10 mouse cellular contexts compared by ENCODE assay signal in the genomic region with DNA sequence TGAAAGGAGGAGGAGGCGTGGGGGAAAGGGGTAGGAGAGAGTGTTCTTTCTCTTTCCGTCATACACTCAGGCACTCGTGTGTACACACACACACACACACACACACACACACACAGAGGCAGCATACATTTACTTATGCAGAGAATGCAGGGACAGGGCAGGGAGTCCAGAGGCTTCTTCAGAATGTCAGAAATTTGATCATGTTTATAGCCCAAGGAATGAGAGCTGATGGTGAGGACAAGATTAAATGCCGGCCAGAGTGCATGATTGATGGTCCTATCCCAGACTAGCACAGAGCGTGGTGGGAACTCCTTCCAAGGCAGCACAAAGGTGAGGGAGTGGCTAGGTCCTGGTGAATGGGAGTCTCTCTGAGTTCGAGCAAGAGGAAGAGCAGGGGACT.
DNase-seq lines count a peak whose midpoint lies in the region; ATAC-seq lines count a peak whose summit lies in the region.
"Had no signal": no experiment of that assay in that cellular context is flagged by ENCODE, and none has a peak within 500 bp of the region (broad histone marks: within the 10 kb centered on the region; RNA-seq: fewer than 3 reads in every experiment).

No protein-coding gene starts in this region.

- H3K9ac ChIP-seq in heart, embryonic 13.5 days = no peak overlapping the region
- no peak overlapping the region for H3K9ac ChIP-seq in heart, embryonic 12.5 days
- no peak overlapping the region for H3K9ac ChIP-seq in lung, embryonic 16.5 days (ENCODE audit: low read length)
- H3K9ac ChIP-seq in embryonic facial prominence, embryonic 15.5 days = no peak overlapping the region
- H3K9ac ChIP-seq in stomach, embryonic 14.5 days (replicated peaks; ENCODE audit: low read depth, low read length) = no peak overlapping the region

- intact Hi-C loops in left cerebral cortex, postnatal 10 days (cut with DNase I) = no loop called here

- ATAC-seq in heart, embryonic 13.5 days (ENCODE audit: extremely low read depth, insufficient number of reproducible peaks, low FRiP score, low TSS enrichment) = no peak
- no peak for ATAC-seq in heart, embryonic 12.5 days (ENCODE audit: insufficient number of reproducible peaks, low FRiP score)
- ATAC-seq in lung, embryonic 16.5 days (ENCODE audit: low read depth) = peak; percentile 45; the same call in 1 of the 2 replicates
- no peak for ATAC-seq in embryonic facial prominence, embryonic 15.5 days (ENCODE audit: insufficient number of reproducible peaks, low FRiP score, low TSS enrichment, low read depth)
- peak; percentile 40; the same call in 1 of the 2 replicates for ATAC-seq in stomach, embryonic 14.5 days (ENCODE audit: insufficient number of reproducible peaks, insufficient read depth, low FRiP score, low read depth)

- WGBS in heart, embryonic 13.5 days = 36% methylated on average over 6 of the region's 6 CpGs
- WGBS in heart, embryonic 12.5 days = 41% methylated on average over 6 of the region's 6 CpGs
- 15% methylated on average over 6 of the region's 6 CpGs for WGBS in lung, embryonic 16.5 days
- 36% methylated on average over 6 of the region's 6 CpGs for WGBS in embryonic facial prominence, embryonic 15.5 days
- WGBS in stomach, embryonic 14.5 days = 21% methylated on average over 6 of the region's 6 CpGs

- H3K36me3 ChIP-seq in heart, embryonic 13.5 days = no peaks in the 10 kb centered on the region
- no peaks in the 10 kb centered on the region for H3K36me3 ChIP-seq in heart, embryonic 12.5 days
- no peaks in the 10 kb centered on the region for H3K36me3 ChIP-seq in lung, embryonic 16.5 days (ENCODE audit: control insufficient read depth, insufficient read depth, low read length)
- H3K36me3 ChIP-seq in embryonic facial prominence, embryonic 15.5 days = no peaks in the 10 kb centered on the region
- no peaks in the 10 kb centered on the region for H3K36me3 ChIP-seq in stomach, embryonic 14.5 days (ENCODE audit: control insufficient read depth, insufficient read depth, low read length)

- H3K4me1 ChIP-seq in heart, embryonic 13.5 days = peaks cover 28% of the 10 kb centered on the region
- H3K4me1 ChIP-seq in heart, embryonic 12.5 days (replicated peaks) = peaks cover 31% of the 10 kb centered on the region
- peaks cover 11% of the 10 kb centered on the region for H3K4me1 ChIP-seq in lung, embryonic 16.5 days (replicated peaks; ENCODE audit: control insufficient read depth, insufficient read depth, low read length)
- peaks cover 17% of the 10 kb centered on the region for H3K4me1 ChIP-seq in embryonic facial prominence, embryonic 15.5 days
- H3K4me1 ChIP-seq in stomach, embryonic 14.5 days (ENCODE audit: control insufficient read depth, insufficient read depth, low read length) = peaks cover 11% of the 10 kb centered on the region; the same call in 1 of the 2 replicates

- no peaks in the 10 kb centered on the region for H3K9me3 ChIP-seq in heart, embryonic 13.5 days
- no peaks in the 10 kb centered on the region for H3K9me3 ChIP-seq in heart, embryonic 12.5 days (replicated peaks)
- H3K9me3 ChIP-seq in lung, embryonic 16.5 days (ENCODE audit: control insufficient read depth, low read length) = no peaks in the 10 kb centered on the region
- no peaks in the 10 kb centered on the region for H3K9me3 ChIP-seq in embryonic facial prominence, embryonic 15.5 days (replicated peaks)
- no peaks in the 10 kb centered on the region for H3K9me3 ChIP-seq in stomach, embryonic 14.5 days (ENCODE audit: control insufficient read depth, low read depth, low read length)

- DNase-seq in lung, postnatal 25 days (ENCODE audit: low spot score) = no peak
- no peak for DNase-seq in cerebellum, postnatal 4 days (ENCODE audit: low spot score in 2 of 2)
- DNase-seq in left cerebral cortex, postnatal 10 days (ENCODE audit: extremely low spot score in 1 of 2, low spot score in 2 of 2) = no peak
- DNase-seq: right cerebral cortex, postnatal 25 days; thymus, postnatal 25 days had no signal

- H3K4me2 ChIP-seq in heart, embryonic 13.5 days = no peak overlapping the region
- H3K4me2 ChIP-seq in heart, embryonic 12.5 days = no peak overlapping the region
- no peak overlapping the region for H3K4me2 ChIP-seq in lung, embryonic 16.5 days (ENCODE audit: low read depth, low read length)
- H3K4me2 ChIP-seq in embryonic facial prominence, embryonic 15.5 days (replicated peaks) = no peak overlapping the region
- 0 out of 2 replicates have a peak overlapping the region, but pooled peaks have one; percentile 3 for H3K4me2 ChIP-seq in stomach, embryonic 14.5 days (replicated peaks; ENCODE audit: low read depth, low read length)

- H3K27me3 ChIP-seq in heart, embryonic 13.5 days (replicated peaks) = no peaks in the 10 kb centered on the region
- no peaks in the 10 kb centered on the region for H3K27me3 ChIP-seq in heart, embryonic 12.5 days (replicated peaks)
- H3K27me3 ChIP-seq in lung, embryonic 16.5 days (ENCODE audit: control insufficient read depth, insufficient read depth, low read depth, low read length) = no peaks in the 10 kb centered on the region
- H3K27me3 ChIP-seq in embryonic facial prominence, embryonic 15.5 days = no peaks in the 10 kb centered on the region
- H3K27me3 ChIP-seq in stomach, embryonic 14.5 days (ENCODE audit: control insufficient read depth, insufficient read depth, low read length) = no peaks in the 10 kb centered on the region

- no peak overlapping the region for H3K4me3 ChIP-seq in heart, embryonic 13.5 days
- no peak overlapping the region for H3K4me3 ChIP-seq in heart, embryonic 12.5 days
- H3K4me3 ChIP-seq in lung, embryonic 16.5 days (ENCODE audit: low read length) = no peak overlapping the region
- no peak overlapping the region for H3K4me3 ChIP-seq in embryonic facial prominence, embryonic 15.5 days (replicated peaks)
- no peak overlapping the region for H3K4me3 ChIP-seq in stomach, embryonic 14.5 days (ENCODE audit: low read depth, low read length)

- H3K27ac ChIP-seq in heart, embryonic 13.5 days (replicated peaks) = peak overlapping the region; percentile 56; the same call in 1 of the 2 replicates
- no peak overlapping the region for H3K27ac ChIP-seq in heart, embryonic 12.5 days (ENCODE audit: poor library complexity, severe bottlenecking)
- no peak overlapping the region; the same call in 1 of the 2 replicates for H3K27ac ChIP-seq in lung, embryonic 16.5 days (ENCODE audit: low read length)
- H3K27ac ChIP-seq in embryonic facial prominence, embryonic 15.5 days (replicated peaks) = 0 out of 2 replicates have a peak overlapping the region, but pooled peaks have one; percentile 11
- peak overlapping the region; percentile 39; the same call in 1 of the 2 replicates for H3K27ac ChIP-seq in stomach, embryonic 14.5 days (ENCODE audit: low read length)

Comparison
In these comparisons a context has a peak if more than half of its experiments do, and no peak if none do; other contexts are left out.
1. H3K27ac ChIP-seq: peak in heart, embryonic 13.5 days (single experiment), embryonic facial prominence, embryonic 15.5 days (single experiment) and stomach, embryonic 14.5 days (single experiment); none in heart, embryonic 12.5 days (single experiment) and lung, embryonic 16.5 days (single experiment).
2. ATAC-seq: peak in lung, embryonic 16.5 days (single experiment) and stomach, embryonic 14.5 days (single experiment); none in heart, embryonic 13.5 days (single experiment), heart, embryonic 12.5 days (single experiment) and embryonic facial prominence, embryonic 15.5 days (single experiment).